Mouse (Mus musculus): ENCODE results near the gene BC048679. TPM values are rescaled to one million over a fixed set of nuclear protein-coding genes. Genes with fewer than 3 reads are reported as not detected.
"Not testable (repeated sequence)": the region's sequence is repeated elsewhere in the genome, so short reads cannot be mapped to it uniquely, and the experiment has no call there.

The BC048679 gene
- polyA plus RNA-seq, 1 experiment from 2014 or later = not detected

GRCm38 (mm10) chr7:81480800-81481199, 17.3 kb downstream of the BC048679 start:
- WGBS = 10% methylated on average over 8 of the region's 8 CpGs
- H3K4me1 ChIP-seq (replicated peaks; ENCODE audit: control insufficient read depth, insufficient read depth, low read length) = no peaks in the 10 kb centered on the region
- H3K9ac ChIP-seq (ENCODE audit: low read depth, low read length) = no peak overlapping the region
- H3K27me3 ChIP-seq (replicated peaks; ENCODE audit: control insufficient read depth, insufficient read depth, low read length) = 0 out of 2 replicates have a peak, but pooled peaks cover 3% of the 10 kb centered on the region
- no peak overlapping the region for H3K4me2 ChIP-seq (replicated peaks; ENCODE audit: low read depth)
- H3K4me3 ChIP-seq (ENCODE audit: low read depth, low read length) = no peak overlapping the region
- H3K9me3 ChIP-seq (ENCODE audit: control insufficient read depth) = no peaks in the 10 kb centered on the region
- no peaks in the 10 kb centered on the region for H3K36me3 ChIP-seq (ENCODE audit: control insufficient read depth, insufficient read depth)
- H3K27ac ChIP-seq (ENCODE audit: low read depth, low read length) = no peak overlapping the region
- ATAC-seq = no peak
- no peak for TF ChIP-seq CTCF (IDR thresholded peaks at IDR 0.05; ENCODE audit: low read depth)

- H3K36me3 ChIP-seq (ENCODE audit: control insufficient read depth, insufficient read depth) = no peaks in the 10 kb centered on the region
- no peak for ATAC-seq
- H3K9me3 ChIP-seq (ENCODE audit: control insufficient read depth) = no peaks in the 10 kb centered on the region
- 58% methylated on average over 3 of the region's 3 CpGs for WGBS
- no peak overlapping the region for H3K4me3 ChIP-seq (ENCODE audit: low read depth, low read length)
- 0 out of 2 replicates have a peak, but pooled peaks cover 3% of the 10 kb centered on the region for H3K27me3 ChIP-seq (replicated peaks; ENCODE audit: control insufficient read depth, insufficient read depth, low read length)
- no peak for TF ChIP-seq CTCF (IDR thresholded peaks at IDR 0.05; ENCODE audit: low read depth)
- H3K27ac ChIP-seq (ENCODE audit: low read depth, low read length) = no peak overlapping the region
- no peak overlapping the region for H3K9ac ChIP-seq (ENCODE audit: low read depth, low read length)
- H3K4me1 ChIP-seq (replicated peaks; ENCODE audit: control insufficient read depth, insufficient read depth, low read length) = no peaks in the 10 kb centered on the region
- H3K4me2 ChIP-seq (replicated peaks; ENCODE audit: low read depth) = no peak overlapping the region
Measured at GRCm38 (mm10) chr7:81479531-81480090, 18.5 kb downstream of the BC048679 start.

GRCm38 (mm10) chr7:81478261-81478660, 19.8 kb downstream of the BC048679 start:
- not testable (repeated sequence) for H3K4me3 ChIP-seq (ENCODE audit: low read depth, low read length); ATAC-seq
- peak; percentile 18; the same call in 1 of the 2 replicates for TF ChIP-seq CTCF (IDR thresholded peaks at IDR 0.05; ENCODE audit: low read depth)

GRCm38 (mm10) chr7:81476833-81477232, 21.2 kb downstream of the BC048679 start:
- Histone ChIP-seq H3K9ac (ENCODE audit: low read depth, low read length) (no peak overlapping the region), H3K27me3 (replicated peaks; ENCODE audit: control insufficient read depth, insufficient read depth, low read length) (0 out of 2 replicates have a peak, but pooled peaks cover 3% of the 10 kb centered on the region), H3K4me1 (replicated peaks; ENCODE audit: control insufficient read depth, insufficient read depth, low read length) (no peaks in the 10 kb centered on the region), H3K9me3 (ENCODE audit: control insufficient read depth) (no peaks in the 10 kb centered on the region), H3K36me3 (ENCODE audit: control insufficient read depth, insufficient read depth) (no peaks in the 10 kb centered on the region), H3K27ac (ENCODE audit: low read depth, low read length) (no peak overlapping the region), H3K4me2 (replicated peaks; ENCODE audit: low read depth) (no peak overlapping the region), H3K4me3 (ENCODE audit: low read depth, low read length) (no peak overlapping the region)
- ATAC-seq = no peak
- no peak for TF ChIP-seq CTCF (IDR thresholded peaks at IDR 0.05; ENCODE audit: low read depth)
- whole genome bisulfite sequencing = 3% methylated on average over 24 of the region's 24 CpGs

More at GRCm38 (mm10) chr7:81478261-81478660, 19.8 kb downstream of the BC048679 start:
- H3K36me3 ChIP-seq (ENCODE audit: control insufficient read depth, insufficient read depth); H3K27ac ChIP-seq (ENCODE audit: low read depth, low read length); H3K9me3 ChIP-seq (ENCODE audit: control insufficient read depth); H3K27me3 ChIP-seq (replicated peaks; ENCODE audit: control insufficient read depth, insufficient read depth, low read length); H3K4me2 ChIP-seq (replicated peaks; ENCODE audit: low read depth); H3K9ac ChIP-seq (ENCODE audit: low read depth, low read length); H3K4me1 ChIP-seq (replicated peaks; ENCODE audit: control insufficient read depth, insufficient read depth, low read length): not testable (repeated sequence)

GRCm38 (mm10) chr7:81475221-81475620, 22.9 kb downstream of the BC048679 start:
- H3K4me2 ChIP-seq (replicated peaks; ENCODE audit: low read depth) = no peak overlapping the region
- no peak overlapping the region for H3K27ac ChIP-seq (ENCODE audit: low read depth, low read length)
- H3K36me3 ChIP-seq (ENCODE audit: control insufficient read depth, insufficient read depth) = no peaks in the 10 kb centered on the region
- H3K4me1 ChIP-seq (replicated peaks; ENCODE audit: control insufficient read depth, insufficient read depth, low read length) = no peaks in the 10 kb centered on the region
- no peak for ATAC-seq
- no peaks in the 10 kb centered on the region for H3K9me3 ChIP-seq (ENCODE audit: control insufficient read depth)
- H3K27me3 ChIP-seq (replicated peaks; ENCODE audit: control insufficient read depth, insufficient read depth, low read length) = 0 out of 2 replicates have a peak, but pooled peaks cover 3% of the 10 kb centered on the region
- H3K4me3 ChIP-seq (ENCODE audit: low read depth, low read length) = no peak overlapping the region
- no peak for TF ChIP-seq CTCF (IDR thresholded peaks at IDR 0.05; ENCODE audit: low read depth)
- WGBS = 73% methylated on average over 3 of the region's 3 CpGs
- H3K9ac ChIP-seq (ENCODE audit: low read depth, low read length) = no peak overlapping the region

GRCm38 (mm10) chr7:81464906-81465450, 33.1 kb downstream of the BC048679 start:
- H3K27me3 ChIP-seq (replicated peaks; ENCODE audit: control insufficient read depth, insufficient read depth, low read length) = 0 out of 2 replicates have a peak, but pooled peaks cover 4% of the 10 kb centered on the region
- no peaks in the 10 kb centered on the region for H3K36me3 ChIP-seq (ENCODE audit: control insufficient read depth, insufficient read depth)
- H3K27ac ChIP-seq (ENCODE audit: low read depth, low read length) = no peak overlapping the region
- no peak overlapping the region for H3K4me3 ChIP-seq (ENCODE audit: low read depth, low read length)
- H3K4me1 ChIP-seq (replicated peaks; ENCODE audit: control insufficient read depth, insufficient read depth, low read length) = no peaks in the 10 kb centered on the region
- no peak for ATAC-seq
- H3K9ac ChIP-seq (ENCODE audit: low read depth, low read length) = no peak overlapping the region
- H3K9me3 ChIP-seq (ENCODE audit: control insufficient read depth) = no peaks in the 10 kb centered on the region
- whole genome bisulfite sequencing = 74% methylated on average over 9 of the region's 9 CpGs
- TF ChIP-seq CTCF (IDR thresholded peaks at IDR 0.05; ENCODE audit: low read depth) = no peak
- no peak overlapping the region for H3K4me2 ChIP-seq (replicated peaks; ENCODE audit: low read depth)
